8 mouse cellular contexts compared by ENCODE assay signal in the genomic region with DNA sequence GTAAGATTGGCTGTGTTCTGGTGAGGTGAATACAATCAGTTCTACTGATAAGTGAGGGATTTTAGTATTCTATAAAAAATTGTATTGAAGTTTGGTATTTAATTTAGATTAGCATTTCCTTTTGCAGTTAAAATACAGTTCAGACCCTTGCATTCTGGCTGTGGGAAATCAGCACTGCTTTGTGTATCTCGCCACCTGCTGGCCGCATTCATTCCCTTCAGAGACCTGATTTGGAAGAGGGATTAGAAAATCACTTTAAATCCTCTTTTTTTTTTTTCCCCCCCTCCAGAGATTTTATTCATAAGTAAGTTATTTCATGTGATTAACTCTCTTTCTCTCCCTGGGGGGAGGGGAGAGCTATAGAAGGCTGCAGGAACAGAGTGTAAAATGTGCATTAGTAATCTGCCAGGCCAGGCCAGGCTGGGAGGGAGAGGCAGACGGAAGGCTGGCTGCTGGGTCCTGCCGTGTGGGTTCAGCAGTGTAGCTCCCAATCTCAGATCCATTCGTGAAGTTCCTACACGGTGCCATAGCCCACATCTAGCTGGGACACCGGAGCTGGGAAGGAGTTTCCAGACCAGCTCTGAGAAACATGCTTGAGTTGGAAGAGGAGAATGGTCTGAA. TPM values are rescaled to one million over a fixed set of nuclear protein-coding genes. Genes with fewer than 3 reads are reported as not detected.
DNase-seq lines count a peak whose midpoint lies in the region; ATAC-seq and TF ChIP-seq lines count a peak whose summit lies in the region.

No protein-coding gene starts in this region.

- no peak overlapping the region for H3K4me3 ChIP-seq in bone marrow macrophage, adult 2 months (ENCODE audit: insufficient read depth, low read length)
- H3K4me3 ChIP-seq in liver, embryonic 14.5 days (ENCODE audit: insufficient read depth in 1 of 2, low read depth in 2 of 2, low read length in 2 of 2): no peak overlapping the region

- no peak overlapping the region for H3K27ac ChIP-seq in bone marrow macrophage, adult 2 months (ENCODE audit: insufficient read depth, low read depth, low read length)
- no peak overlapping the region for H3K27ac ChIP-seq in liver, embryonic 14.5 days

- no peaks in the 10 kb centered on the region for H3K27me3 ChIP-seq in liver, embryonic 14.5 days (ENCODE audit: control insufficient read depth, insufficient read depth, low read length)

- 24% methylated on average over 7 of the region's 7 CpGs for WGBS in liver, embryonic 14.5 days (ENCODE audit: insufficient replicate concordance)

- DNase-seq in urinary bladder, postnatal 14 days (ENCODE audit: low spot score): peak; percentile 77
- no peak for DNase-seq in urinary bladder, postnatal 10 days (ENCODE audit: low spot score)
- DNase-seq in fibroblast of lung, adult 2 months (ENCODE audit: low read depth): peak; percentile 40
- DNase-seq in kidney, adult 9 months: peak; percentile 80
- peak in 2 of 3 experiments; percentile 28 to 31 for DNase-seq in liver, embryonic 14.5 days (ENCODE audit: low read depth in 3 of 3, low spot score in 3 of 3)
- peak; percentile 63 for DNase-seq in retina, adult 2 months (ENCODE audit: low read depth, low spot score)

- no peak for ATAC-seq in liver, embryonic 14.5 days (ENCODE audit: insufficient read depth)
- ATAC-seq in monocyte, adult 5-6 weeks (replicated peaks; ENCODE audit: insufficient number of reproducible peaks, low FRiP score, low TSS enrichment, poor library complexity, severe bottlenecking): no peak

- no peak overlapping the region for H3K4me2 ChIP-seq in liver, embryonic 14.5 days (ENCODE audit: low read depth)

- H3K36me3 ChIP-seq in liver, embryonic 14.5 days (replicated peaks; ENCODE audit: control insufficient read depth, insufficient read depth, low read depth): no peaks in the 10 kb centered on the region

- TF ChIP-seq CTCF in bone marrow macrophage, adult 2 months (IDR thresholded peaks at IDR 0.05; ENCODE audit: low read depth, low read length): peak; percentile 53
- peak; percentile 78 for TF ChIP-seq CTCF in liver, embryonic 14.5 days (IDR thresholded peaks at IDR 0.05; ENCODE audit: low read depth)

- no peak for TF ChIP-seq EP300 in liver, embryonic 14.5 days (IDR thresholded peaks at IDR 0.05; ENCODE audit: low read depth)

- H3K9ac ChIP-seq in liver, embryonic 14.5 days (replicated peaks): no peak overlapping the region

- no peak for TF ChIP-seq POLR2A in bone marrow macrophage, adult 2 months (IDR thresholded peaks at IDR 0.05; ENCODE audit: borderline replicate concordance, low read depth, low read length)

- no peaks in the 10 kb centered on the region for H3K4me1 ChIP-seq in bone marrow macrophage, adult 2 months (ENCODE audit: control insufficient read depth, insufficient read depth, low read length)
- no peaks in the 10 kb centered on the region for H3K4me1 ChIP-seq in liver, embryonic 14.5 days (replicated peaks; ENCODE audit: control insufficient read depth in 2 of 2, insufficient read depth in 2 of 2, low read length in 1 of 2)

- H3K9me3 ChIP-seq in liver, embryonic 14.5 days (ENCODE audit: control insufficient read depth, low read length): no peaks in the 10 kb centered on the region

RNA-seq across cellular contexts. Expression of a gene that starts 34.8 kb away (rescaled TPM):
- 42.2 and 43.2 TPM in 2 replicates for polyA plus RNA-seq in bone marrow macrophage, adult 2 months (2012; ENCODE audit: insufficient read depth, insufficient read length, missing spikeins)
- polyA plus RNA-seq in liver, embryonic 14.5 days (2012; rRNA removed): 2.7 and 3.9 TPM in 2 replicates
- polyA plus RNA-seq in liver, embryonic 14.5 days (2014; fragmentation: Nextera tagmentation; extraction: Ambion mirVana): 3.0 and 3.7 TPM in 2 replicates
- 39.9 to 75.6 TPM (median 53.5 TPM) in 3 replicates for total RNA-seq in monocyte, adult 5-6 weeks (2017)
